Mouse (Mus musculus): ENCODE results near the gene Rtcb. TPM values are rescaled to one million over a fixed set of nuclear protein-coding genes. Genes with fewer than 3 reads are reported as not detected.

Gene Rtcb
- polyA plus RNA-seq, 2 experiments, result 172 to 174 TPM

- peak within 1 kb of the TSS; percentile 44 for H3K9ac ChIP-seq (ENCODE audit: low read depth, low read length, severe bottlenecking)
Observed at GRCm38 (mm10) chr10:85927676-85928445, 29.8 kb downstream of the Rtcb start, which contains the start of gene Ascl4. Ascl4 (plus strand) TSS chr10:85927681.

GRCm38 (mm10) chr10:85916498-85917309 is 40.9 kb downstream of the Rtcb start, which contains the start of gene Prdm4:
Prdm4 (minus strand) TSS chr10:85917142.
- H3K4me3 ChIP-seq (replicated peaks; ENCODE audit: low read length), result peak within 1 kb of the TSS; percentile 94
- under 1% methylated on average over 62 of the region's 90 CpGs for WGBS
- H3K27me3 ChIP-seq (ENCODE audit: control insufficient read depth, insufficient read depth, low read length), result no peaks in the 10 kb centered on the region
- H3K27ac ChIP-seq (replicated peaks; ENCODE audit: low read depth, low read length), result peak within 1 kb of the TSS; percentile 79
- no peak for TF ChIP-seq POLR2A (IDR thresholded peaks at IDR 0.05; ENCODE audit: borderline replicate concordance, extremely low read depth, insufficient read depth, insufficient read length)
- peaks cover 10% of the 10 kb centered on the region for H3K4me1 ChIP-seq (ENCODE audit: control insufficient read depth, insufficient read depth, low read length)
- ATAC-seq (ENCODE audit: low FRiP score, low read depth) (peak; percentile 100), DNase-seq (ENCODE audit: low spot score) (peak; percentile 99)
- peaks cover 27% of the 10 kb centered on the region for H3K36me3 ChIP-seq (ENCODE audit: control insufficient read depth, insufficient read depth, low read length)
- H3K4me2 ChIP-seq (replicated peaks; ENCODE audit: low read depth, low read length, severe bottlenecking), result peak within 1 kb of the TSS; percentile 77
- peak within 1 kb of the TSS; percentile 86 for H3K9ac ChIP-seq (ENCODE audit: low read depth, low read length, severe bottlenecking)
- H3K9me3 ChIP-seq (ENCODE audit: control insufficient read depth, low read length), result no peaks in the 10 kb centered on the region

More at GRCm38 (mm10) chr10:85927676-85928445, 29.8 kb downstream of the Rtcb start, which contains the start of gene Ascl4:
- no peak for TF ChIP-seq POLR2A (IDR thresholded peaks at IDR 0.05; ENCODE audit: borderline replicate concordance, extremely low read depth, insufficient read depth, insufficient read length)
- Histone ChIP-seq H3K4me3 (replicated peaks; ENCODE audit: low read length) (peak within 1 kb of the TSS; percentile 54), H3K4me1 (ENCODE audit: control insufficient read depth, insufficient read depth, low read length) (peaks cover 4% of the 10 kb centered on the region; the same call in 1 of the 2 replicates), H3K4me2 (replicated peaks; ENCODE audit: low read depth, low read length, severe bottlenecking) (peak within 1 kb of the TSS; percentile 98), H3K36me3 (ENCODE audit: control insufficient read depth, insufficient read depth, low read length) (no peaks in the 10 kb centered on the region), H3K9me3 (ENCODE audit: control insufficient read depth, low read length) (no peaks in the 10 kb centered on the region), H3K27me3 (ENCODE audit: control insufficient read depth, insufficient read depth, low read length) (peaks cover 17% of the 10 kb centered on the region), H3K27ac (replicated peaks; ENCODE audit: low read depth, low read length) (no peak within 1 kb of the TSS)
- ATAC-seq (ENCODE audit: low FRiP score, low read depth) (no peak), DNase-seq (ENCODE audit: low spot score) (no peak)
- under 1% methylated on average over 23 of the region's 23 CpGs for whole genome bisulfite sequencing

Other genes starting within 250 kb of the Rtcb start
- gene Pwp1, start 128.3 kb downstream of the Rtcb start, polyA plus RNA-seq (2012; rRNA removed), result 34.6 and 36.1 TPM in 2 replicates
- 76.0 and 76.2 TPM in 2 replicates for gene Pwp1, start 128.3 kb downstream of the Rtcb start, polyA plus RNA-seq (2014; fragmentation: Nextera tagmentation; extraction: Ambion mirVana)
- 37.8 and 43.3 TPM in 2 replicates for gene Prdm4, start 40.7 kb downstream of the Rtcb start, polyA plus RNA-seq (2012; rRNA removed)
- gene Prdm4, start 40.7 kb downstream of the Rtcb start, polyA plus RNA-seq (2014; fragmentation: Nextera tagmentation; extraction: Ambion mirVana), result 25.0 and 28.5 TPM in 2 replicates
- gene Ascl4, start 30.1 kb downstream of the Rtcb start, polyA plus RNA-seq (2012; rRNA removed), result 0.24 and 0.28 TPM in 2 replicates
- 0.44 and 0.79 TPM in 2 replicates for gene Ascl4, start 30.1 kb downstream of the Rtcb start, polyA plus RNA-seq (2014; fragmentation: Nextera tagmentation; extraction: Ambion mirVana)
- gene Bpifc, start 54.1 kb upstream of the Rtcb start, polyA plus RNA-seq (2012; rRNA removed), result 4.0 TPM in 2 replicates
- gene Bpifc, start 54.1 kb upstream of the Rtcb start, polyA plus RNA-seq (2014; fragmentation: Nextera tagmentation; extraction: Ambion mirVana), result 6.3 and 9.4 TPM in 2 replicates
- 33.7 and 41.9 TPM in 2 replicates for gene Fbxo7, start 64.1 kb upstream of the Rtcb start, polyA plus RNA-seq (2012; rRNA removed)
- 31.2 and 32.4 TPM in 2 replicates for gene Fbxo7, start 64.1 kb upstream of the Rtcb start, polyA plus RNA-seq (2014; fragmentation: Nextera tagmentation; extraction: Ambion mirVana)

Measured in limb, embryonic 14.5 days (tissue).